Mouse (Mus musculus): ENCODE data around the gene Map3k9.
A peak's percentile ranks its signal among the peaks of the same experiment; 100 is the strongest.

The Map3k9 gene

GRCm38 (mm10) chr12:81787262-81787661, 6.3 kb upstream of the Map3k9 start:
- DNase-seq (ENCODE audit: inconsistent ontology term) = no peak

- no peak for DNase-seq (ENCODE audit: inconsistent ontology term)
Measured at GRCm38 (mm10) chr12:81783301-81783700, 2.3 kb upstream of the Map3k9 start.

- no peak for DNase-seq (ENCODE audit: inconsistent ontology term)
Measured at GRCm38 (mm10) chr12:81782606-81783005, 1.6 kb upstream of the Map3k9 start.

- DNase-seq (ENCODE audit: inconsistent ontology term) = peak; percentile 48
Measured at GRCm38 (mm10) chr12:81780271-81781093, 493 bp downstream of the Map3k9 start.

- DNase-seq (ENCODE audit: inconsistent ontology term) = no peak
Measured at GRCm38 (mm10) chr12:81779831-81780230, 1.1 kb downstream of the Map3k9 start.

GRCm38 (mm10) chr12:81776191-81776590, 4.8 kb downstream of the Map3k9 start:
- DNase-seq (ENCODE audit: inconsistent ontology term) = peak; percentile 33

- no peak for DNase-seq (ENCODE audit: inconsistent ontology term)
Measured at GRCm38 (mm10) chr12:81775641-81776040, 5.3 kb downstream of the Map3k9 start.

- DNase-seq (ENCODE audit: inconsistent ontology term) = no peak
Measured at GRCm38 (mm10) chr12:81774186-81774585, 6.8 kb downstream of the Map3k9 start.

GRCm38 (mm10) chr12:81769458-81769857, 11.5 kb downstream of the Map3k9 start:
- no peak for DNase-seq (ENCODE audit: inconsistent ontology term)

GRCm38 (mm10) chr12:81765386-81765785, 15.6 kb downstream of the Map3k9 start:
- no peak for DNase-seq (ENCODE audit: inconsistent ontology term)

GRCm38 (mm10) chr12:81764370-81764769, 16.6 kb downstream of the Map3k9 start:
- no peak for DNase-seq (ENCODE audit: inconsistent ontology term)

- DNase-seq (ENCODE audit: inconsistent ontology term) = peak; percentile 2
Measured at GRCm38 (mm10) chr12:81754651-81755050, 26.3 kb downstream of the Map3k9 start.

- no peak for DNase-seq (ENCODE audit: inconsistent ontology term)
Measured at GRCm38 (mm10) chr12:81751116-81751515, 29.9 kb downstream of the Map3k9 start.

- DNase-seq (ENCODE audit: inconsistent ontology term) = peak; percentile 58
Measured at GRCm38 (mm10) chr12:81748918-81749317, 32.1 kb downstream of the Map3k9 start.

GRCm38 (mm10) chr12:81748021-81748576, 32.9 kb downstream of the Map3k9 start:
- DNase-seq (ENCODE audit: inconsistent ontology term) = peak; percentile 52

GRCm38 (mm10) chr12:81746400-81747024, 34.5 kb downstream of the Map3k9 start:
- no peak for DNase-seq (ENCODE audit: inconsistent ontology term)

GRCm38 (mm10) chr12:81735246-81736070, 45.5 kb downstream of the Map3k9 start:
- DNase-seq (ENCODE audit: inconsistent ontology term) = no peak

- DNase-seq (ENCODE audit: inconsistent ontology term) = no peak
Measured at GRCm38 (mm10) chr12:81726246-81726822, 54.6 kb downstream of the Map3k9 start.

- no peak for DNase-seq (ENCODE audit: inconsistent ontology term)
Measured at GRCm38 (mm10) chr12:81724776-81725175, 56.2 kb downstream of the Map3k9 start.

- DNase-seq (ENCODE audit: inconsistent ontology term) = no peak
Measured at GRCm38 (mm10) chr12:81723375-81723774, 57.6 kb downstream of the Map3k9 start.

GRCm38 (mm10) chr12:81719715-81720114, 61.3 kb downstream of the Map3k9 start:
- no peak for DNase-seq (ENCODE audit: inconsistent ontology term)

- DNase-seq (ENCODE audit: inconsistent ontology term) = peak; percentile 16
Measured at GRCm38 (mm10) chr12:81719161-81719560, 61.8 kb downstream of the Map3k9 start.

Measured in Muller cell, postnatal 12 days (primary cell).